Mouse (Mus musculus): Measurements from ENCODE around the gene Gm10203. TPM values are rescaled to one million over a fixed set of nuclear protein-coding genes. Genes with fewer than 3 reads are reported as not detected.

Gm10203 gene
- polyA plus RNA-seq, 1 experiment from 2014 or later = not detected

DNA sequence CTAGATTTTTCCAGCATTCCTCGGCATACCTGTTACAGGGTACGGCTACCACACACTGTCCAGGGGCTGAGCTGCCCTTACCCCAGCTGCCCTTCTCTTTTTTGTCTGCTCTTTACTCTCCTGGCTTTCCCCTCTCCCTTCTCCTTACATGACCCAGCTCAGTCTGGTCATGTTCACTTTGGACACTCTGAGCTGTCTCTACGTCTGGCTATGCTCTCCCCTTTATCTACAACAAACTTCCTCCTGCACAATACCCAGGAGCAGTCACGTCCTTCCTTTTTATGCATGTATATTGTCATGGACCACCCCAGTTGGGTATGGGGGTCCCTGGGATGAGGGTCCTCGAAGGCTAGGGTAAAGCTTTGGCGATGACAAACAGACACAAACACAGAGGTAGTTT, 5.7 kb downstream of the Gm10203 start:
- no peak overlapping the region for H3K4me3 ChIP-seq
- no peaks in the 10 kb centered on the region for H3K27me3 ChIP-seq
- H3K36me3 ChIP-seq = no peaks in the 10 kb centered on the region
- H3K9me3 ChIP-seq (replicated peaks) = no peaks in the 10 kb centered on the region
- peaks cover 13% of the 10 kb centered on the region; the same call in 1 of the 2 replicates for H3K4me1 ChIP-seq (replicated peaks)
- no peak overlapping the region for H3K9ac ChIP-seq
- WGBS = 52% methylated on average over 6 of the region's 6 CpGs
- H3K4me2 ChIP-seq = no peak overlapping the region
- ATAC-seq (replicated peaks; ENCODE audit: insufficient number of reproducible peaks, insufficient read depth, low FRiP score, low read depth) = no peak
- no peak overlapping the region for H3K27ac ChIP-seq

GRCm38 (mm10) chr6:149137936-149138335, 8.0 kb downstream of the Gm10203 start:
- Histone ChIP-seq H3K4me3 (no peak overlapping the region), H3K36me3 (peaks cover 3% of the 10 kb centered on the region; the same call in 1 of the 2 replicates), H3K9me3 (replicated peaks) (no peaks in the 10 kb centered on the region), H3K27me3 (no peaks in the 10 kb centered on the region), H3K27ac (no peak overlapping the region), H3K4me2 (no peak overlapping the region), H3K9ac (no peak overlapping the region), H3K4me1 (replicated peaks) (peaks cover 20% of the 10 kb centered on the region)
- ATAC-seq (replicated peaks; ENCODE audit: insufficient number of reproducible peaks, insufficient read depth, low FRiP score, low read depth) = no peak
- 66% methylated on average over 2 of the region's 2 CpGs for WGBS

DNA sequence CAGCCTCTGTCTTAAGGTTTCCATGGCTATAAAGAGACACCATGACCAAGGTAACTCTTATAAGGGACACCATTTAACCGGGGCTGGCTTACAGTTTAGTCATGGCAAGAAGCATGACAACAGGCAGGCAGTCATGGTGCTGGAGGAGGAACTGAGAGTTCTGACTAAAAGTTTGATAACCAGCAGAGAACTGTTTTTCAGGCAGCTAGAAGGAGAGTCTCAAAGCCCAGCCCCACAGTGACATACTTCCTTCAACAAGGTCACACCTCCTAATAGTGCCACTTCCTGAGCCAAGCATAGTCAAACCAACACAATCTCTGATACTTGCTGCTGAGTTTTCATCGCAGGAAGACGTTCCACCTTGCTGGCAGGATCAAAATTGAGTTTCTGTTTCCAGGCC, 9.0 kb downstream of the Gm10203 start:
- H3K4me1 ChIP-seq (replicated peaks) = peaks cover 17% of the 10 kb centered on the region
- no peaks in the 10 kb centered on the region for H3K9me3 ChIP-seq (replicated peaks)
- no peaks in the 10 kb centered on the region for H3K27me3 ChIP-seq
- no peak overlapping the region for H3K27ac ChIP-seq
- peaks cover 6% of the 10 kb centered on the region; the same call in 1 of the 2 replicates for H3K36me3 ChIP-seq
- no peak overlapping the region for H3K4me2 ChIP-seq
- H3K9ac ChIP-seq = no peak overlapping the region
- H3K4me3 ChIP-seq = no peak overlapping the region
- no peak for ATAC-seq (replicated peaks; ENCODE audit: insufficient number of reproducible peaks, insufficient read depth, low FRiP score, low read depth)
- WGBS = 82% methylated on average over 3 of the region's 3 CpGs

- 68% methylated on average over 1 of the region's 1 CpGs for WGBS
- ATAC-seq (replicated peaks; ENCODE audit: insufficient number of reproducible peaks, insufficient read depth, low FRiP score, low read depth) = no peak
Observed at GRCm38 (mm10) chr6:149139471-149139870, 9.5 kb downstream of the Gm10203 start, which contains the start of gene Etfbkmt. Etfbkmt (plus strand) TSS chr6:149139849.

DNA sequence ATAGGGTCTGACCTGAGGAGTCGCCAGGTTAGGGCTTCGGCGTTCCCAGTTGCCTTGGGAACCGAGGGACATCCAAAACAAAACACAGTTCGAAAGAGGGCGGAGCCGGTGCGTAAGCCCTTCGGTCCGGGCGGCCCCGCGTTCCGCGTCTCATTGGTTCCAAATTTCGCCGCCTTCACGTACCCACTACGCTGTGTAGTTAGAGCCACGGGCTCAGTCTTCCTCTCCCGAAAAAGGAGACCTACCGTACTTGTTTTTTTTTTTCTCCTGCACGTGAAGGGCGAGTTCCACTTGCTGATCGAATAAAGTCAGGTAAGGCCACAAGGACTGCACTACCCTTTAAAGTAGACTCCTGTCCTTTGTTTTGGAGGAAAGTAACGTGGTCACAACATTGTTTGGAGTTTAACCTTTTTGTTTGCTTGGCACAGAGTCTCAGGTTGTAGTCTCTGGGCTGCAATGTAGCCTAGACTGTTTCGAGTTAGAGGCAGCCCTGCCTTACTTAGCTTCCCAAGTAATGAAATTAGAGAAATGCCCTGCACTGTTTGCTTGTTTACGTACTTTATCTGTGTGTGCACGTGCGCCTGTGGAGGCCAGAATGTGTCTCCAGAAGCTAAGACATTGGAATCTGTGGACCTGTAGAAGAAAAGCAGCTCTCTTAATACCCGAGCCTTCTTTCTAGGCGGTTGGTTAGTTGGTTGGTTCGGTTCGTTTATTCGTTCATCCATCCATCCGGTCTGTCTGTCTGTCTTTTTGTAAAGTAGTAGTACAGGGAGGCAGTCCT, 11.6 kb downstream of the Gm10203 start:
- Histone ChIP-seq H3K36me3 (peaks cover 12% of the 10 kb centered on the region), H3K4me1 (replicated peaks) (peaks cover 7% of the 10 kb centered on the region; the same call in 1 of the 2 replicates), H3K4me3 (peak overlapping the region; percentile 66), H3K27me3 (no peaks in the 10 kb centered on the region), H3K4me2 (peak overlapping the region; percentile 64), H3K9me3 (replicated peaks) (no peaks in the 10 kb centered on the region), H3K27ac (peak overlapping the region; percentile 61), H3K9ac (peak overlapping the region; percentile 67)
- 5% methylated on average over 36 of the region's 36 CpGs for WGBS
- ATAC-seq (replicated peaks; ENCODE audit: insufficient number of reproducible peaks, insufficient read depth, low FRiP score, low read depth) = peak; percentile 91

More at GRCm38 (mm10) chr6:149139471-149139870, 9.5 kb downstream of the Gm10203 start, which contains the start of gene Etfbkmt:
- H3K4me1 ChIP-seq (replicated peaks) = peaks cover 12% of the 10 kb centered on the region
- H3K27ac ChIP-seq = no peak within 1 kb of the TSS
- H3K27me3 ChIP-seq = no peaks in the 10 kb centered on the region
- no peak within 1 kb of the TSS for H3K4me3 ChIP-seq
- H3K4me2 ChIP-seq = no peak within 1 kb of the TSS
- no peaks in the 10 kb centered on the region for H3K9me3 ChIP-seq (replicated peaks)
- peaks cover 6% of the 10 kb centered on the region; the same call in 1 of the 2 replicates for H3K36me3 ChIP-seq
- no peak within 1 kb of the TSS for H3K9ac ChIP-seq

- H3K9ac ChIP-seq = no peak overlapping the region
- ATAC-seq (replicated peaks; ENCODE audit: insufficient number of reproducible peaks, insufficient read depth, low FRiP score, low read depth) = no peak
- H3K4me1 ChIP-seq (replicated peaks) = peaks cover 7% of the 10 kb centered on the region; the same call in 1 of the 2 replicates
- no peaks in the 10 kb centered on the region for H3K9me3 ChIP-seq (replicated peaks)
- H3K4me2 ChIP-seq = no peak overlapping the region
- no peaks in the 10 kb centered on the region for H3K27me3 ChIP-seq
- H3K36me3 ChIP-seq = peaks cover 12% of the 10 kb centered on the region
- H3K27ac ChIP-seq = no peak overlapping the region
- no peak overlapping the region for H3K4me3 ChIP-seq
- 100% methylated on average over 1 of the region's 1 CpGs for WGBS
Observed at GRCm38 (mm10) chr6:149145143-149145542, 15.2 kb downstream of the Gm10203 start.

GRCm38 (mm10) chr6:149148436-149149229, 18.7 kb downstream of the Gm10203 start:
- Histone ChIP-seq H3K9me3 (replicated peaks) (no peaks in the 10 kb centered on the region), H3K4me3 (no peak overlapping the region), H3K4me2 (no peak overlapping the region), H3K27ac (no peak overlapping the region), H3K9ac (no peak overlapping the region), H3K36me3 (peaks cover 12% of the 10 kb centered on the region; the same call in 1 of the 2 replicates), H3K27me3 (no peaks in the 10 kb centered on the region), H3K4me1 (replicated peaks) (no peaks in the 10 kb centered on the region; the same call in 1 of the 2 replicates)
- ATAC-seq (replicated peaks; ENCODE audit: insufficient number of reproducible peaks, insufficient read depth, low FRiP score, low read depth) = no peak
- WGBS = 72% methylated on average over 7 of the region's 7 CpGs

DNA sequence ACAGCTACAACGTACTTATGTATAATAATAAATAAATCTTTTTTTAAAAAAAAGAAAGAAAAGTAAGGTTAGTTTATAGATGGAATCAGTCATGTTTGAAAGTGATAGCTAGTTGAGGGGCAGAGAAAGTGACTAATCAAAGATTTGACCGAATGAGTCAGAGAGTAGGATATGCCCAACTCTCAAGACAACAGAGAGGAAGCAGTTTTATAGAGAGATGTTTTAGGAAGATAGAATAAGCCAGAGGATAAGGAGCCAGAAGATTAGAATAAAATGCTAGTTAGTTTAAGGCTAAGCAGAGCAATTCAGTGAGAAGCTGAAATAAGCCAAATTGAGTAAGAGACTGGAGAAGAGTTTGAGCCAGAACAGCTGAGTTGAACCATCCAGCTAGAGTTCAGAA, 22.1 kb downstream of the Gm10203 start:
- Histone ChIP-seq H3K36me3 (peaks cover 10% of the 10 kb centered on the region), H3K4me2 (no peak overlapping the region), H3K4me3 (no peak overlapping the region), H3K4me1 (replicated peaks) (peaks cover 7% of the 10 kb centered on the region; the same call in 1 of the 2 replicates), H3K9ac (no peak overlapping the region), H3K27ac (no peak overlapping the region), H3K9me3 (replicated peaks) (no peaks in the 10 kb centered on the region), H3K27me3 (no peaks in the 10 kb centered on the region)
- ATAC-seq (replicated peaks; ENCODE audit: insufficient number of reproducible peaks, insufficient read depth, low FRiP score, low read depth) = no peak
- WGBS = 87% methylated on average over 2 of the region's 2 CpGs

- Histone ChIP-seq H3K4me1 (replicated peaks) (peaks cover 7% of the 10 kb centered on the region; the same call in 1 of the 2 replicates), H3K36me3 (peaks cover 10% of the 10 kb centered on the region), H3K27ac (no peak overlapping the region), H3K9me3 (replicated peaks) (no peaks in the 10 kb centered on the region), H3K4me3 (no peak overlapping the region), H3K9ac (no peak overlapping the region), H3K4me2 (no peak overlapping the region), H3K27me3 (no peaks in the 10 kb centered on the region)
- 41% methylated on average over 6 of the region's 6 CpGs for WGBS
- no peak for ATAC-seq (replicated peaks; ENCODE audit: insufficient number of reproducible peaks, insufficient read depth, low FRiP score, low read depth)
Observed at GRCm38 (mm10) chr6:149153473-149154115, 23.6 kb downstream of the Gm10203 start.

- ATAC-seq (replicated peaks; ENCODE audit: insufficient number of reproducible peaks, insufficient read depth, low FRiP score, low read depth) = no peak
- Histone ChIP-seq H3K27me3 (no peaks in the 10 kb centered on the region), H3K36me3 (peaks cover 10% of the 10 kb centered on the region)
Observed at GRCm38 (mm10) chr6:149154116-149155030, 24.4 kb downstream of the Gm10203 start.

More at GRCm38 (mm10) chr6:149154116-149155030, 24.4 kb downstream of the Gm10203 start:
- no peak overlapping the region for H3K9ac ChIP-seq
- H3K4me2 ChIP-seq = no peak overlapping the region
- no peak overlapping the region for H3K4me3 ChIP-seq
- H3K4me1 ChIP-seq (replicated peaks) = peaks cover 7% of the 10 kb centered on the region; the same call in 1 of the 2 replicates
- no peak overlapping the region for H3K27ac ChIP-seq
- WGBS = 19% methylated on average over 8 of the region's 8 CpGs
- H3K9me3 ChIP-seq (replicated peaks) = no peaks in the 10 kb centered on the region

Measured in heart, embryonic 15.5 days (tissue).